Mouse (Mus musculus): ENCODE data around the gene Dock4. TPM values are rescaled to one million over a fixed set of nuclear protein-coding genes. Genes with fewer than 3 reads are reported as not detected.

Gene Dock4
- total RNA-seq, 2 experiments from 2014 or later, result 14.0 to 16.3 TPM

DNA sequence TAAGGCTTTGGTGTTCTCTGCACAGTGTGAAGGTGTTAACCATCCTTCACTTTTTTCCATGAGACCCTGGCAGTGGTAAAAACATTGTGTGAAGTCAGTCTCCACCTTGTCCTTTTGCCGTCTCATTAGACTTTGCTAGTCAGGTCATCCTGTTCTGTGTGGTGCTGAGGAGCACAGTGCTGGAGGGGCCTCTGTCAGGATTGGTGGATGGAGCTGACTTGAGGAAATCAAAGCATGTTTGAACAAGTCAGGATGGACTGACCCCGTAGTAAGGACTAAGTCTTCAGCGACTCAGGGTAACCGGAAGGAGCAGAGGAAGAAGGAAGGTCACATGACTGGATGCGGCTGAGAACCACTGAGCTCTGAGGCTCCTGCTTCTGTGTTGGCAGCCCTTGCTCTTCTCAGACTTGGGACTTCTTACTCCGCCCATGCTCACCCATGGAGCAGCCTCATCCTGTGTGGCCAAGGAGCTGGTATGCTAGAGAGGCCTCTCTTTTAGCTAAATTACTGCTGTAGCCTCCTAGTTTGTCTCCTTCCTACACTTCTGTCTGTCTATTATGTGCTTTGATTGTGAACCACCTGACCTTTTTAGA is 14.0 kb downstream of the Dock4 start:
- no peak for DNase-seq (ENCODE audit: low spot score in 2 of 2)

GRCm38 (mm10) chr12:40462693-40463235 is 17.0 kb downstream of the Dock4 start:
- no peak for DNase-seq (ENCODE audit: low spot score in 2 of 2)

- no peak for DNase-seq (ENCODE audit: low spot score in 2 of 2)
Observed at GRCm38 (mm10) chr12:40463828-40464227, 18.1 kb downstream of the Dock4 start.

DNA sequence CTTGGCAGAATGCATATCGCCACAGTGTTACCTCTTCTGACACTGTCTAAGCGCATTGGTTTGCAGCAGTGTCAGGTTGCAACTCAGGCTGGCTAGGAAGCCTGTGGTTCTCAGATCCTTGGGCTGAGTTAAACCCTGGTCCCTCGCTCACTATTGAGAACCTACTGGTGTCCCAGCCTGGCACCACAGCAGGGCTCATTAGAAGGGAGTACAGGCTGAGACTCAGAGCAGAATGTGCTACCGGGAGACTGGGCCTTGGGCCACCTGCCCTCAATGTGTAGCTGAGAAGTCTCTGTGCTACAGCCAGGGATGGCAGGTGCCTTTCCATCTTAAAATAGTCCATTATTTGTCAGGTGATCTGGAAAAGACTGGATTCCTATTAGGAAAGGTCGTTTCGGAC is 18.5 kb downstream of the Dock4 start:
- no peak for DNase-seq (ENCODE audit: low spot score in 2 of 2)

- no peak for DNase-seq (ENCODE audit: low spot score in 2 of 2)
Observed at GRCm38 (mm10) chr12:40468235-40468634, 22.5 kb downstream of the Dock4 start.

DNA sequence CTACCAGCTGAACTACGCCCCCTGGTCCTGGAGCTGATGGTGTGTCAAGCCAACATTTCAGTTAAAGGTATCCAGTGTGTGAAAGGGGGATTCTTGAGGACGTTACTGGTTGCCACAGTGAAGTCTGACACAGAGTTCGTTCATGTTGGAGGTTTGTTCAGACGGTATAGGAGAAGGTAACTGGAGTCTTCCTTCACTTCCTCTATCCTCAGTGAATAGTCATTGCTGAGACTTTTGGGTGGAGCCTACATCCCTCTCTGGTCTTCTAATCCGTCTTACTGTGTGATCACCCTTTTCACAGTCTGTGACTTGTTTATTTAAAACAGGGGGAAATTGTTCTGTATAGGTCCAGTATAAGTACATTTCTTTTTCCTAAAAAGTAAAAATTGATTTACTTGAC is 23.3 kb downstream of the Dock4 start:
- no peak for DNase-seq (ENCODE audit: low spot score in 2 of 2)

GRCm38 (mm10) chr12:40471649-40472399 is 26.1 kb downstream of the Dock4 start:
- DNase-seq (ENCODE audit: low spot score in 2 of 2), result no peak

GRCm38 (mm10) chr12:40473709-40474108 is 28.0 kb downstream of the Dock4 start:
- no peak for DNase-seq (ENCODE audit: low spot score in 2 of 2)

- peak in 1 of 2 experiments; percentile 29 for DNase-seq (ENCODE audit: low spot score in 2 of 2)
Observed at GRCm38 (mm10) chr12:40477621-40478452, 32.1 kb downstream of the Dock4 start.

GRCm38 (mm10) chr12:40484224-40484623 is 38.5 kb downstream of the Dock4 start:
- no peak for DNase-seq (ENCODE audit: low spot score in 2 of 2)

GRCm38 (mm10) chr12:40485210-40485609 is 39.5 kb downstream of the Dock4 start:
- DNase-seq (ENCODE audit: low spot score in 2 of 2), result no peak

- DNase-seq (ENCODE audit: low spot score in 2 of 2), result no peak
Observed at GRCm38 (mm10) chr12:40486047-40486837, 40.5 kb downstream of the Dock4 start.

GRCm38 (mm10) chr12:40496387-40496786 is 50.6 kb downstream of the Dock4 start:
- no peak for DNase-seq (ENCODE audit: low spot score in 2 of 2)

DNA sequence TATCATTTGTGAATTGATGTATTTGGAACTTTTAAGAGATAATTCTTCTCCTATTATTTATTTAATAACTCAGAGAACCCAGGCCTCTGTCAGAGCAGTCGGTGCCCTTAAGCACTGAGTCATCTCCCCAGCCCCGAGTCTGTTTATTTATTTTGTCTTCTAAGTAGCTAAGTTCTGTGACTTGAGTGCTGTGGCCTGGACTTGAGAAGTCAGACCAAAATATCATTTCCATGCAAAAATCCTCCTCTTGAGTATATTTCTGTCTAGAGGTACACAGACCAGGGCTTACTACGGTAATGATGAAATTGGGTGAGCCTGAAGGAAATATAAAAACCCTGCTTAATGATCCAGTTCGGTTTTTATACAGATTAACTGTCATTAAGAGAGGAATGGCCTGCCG is 52.1 kb downstream of the Dock4 start:
- no peak for DNase-seq (ENCODE audit: low spot score in 2 of 2)

- DNase-seq (ENCODE audit: low spot score in 2 of 2), result no peak
Observed at GRCm38 (mm10) chr12:40498250-40498671, 52.5 kb downstream of the Dock4 start.

DNA sequence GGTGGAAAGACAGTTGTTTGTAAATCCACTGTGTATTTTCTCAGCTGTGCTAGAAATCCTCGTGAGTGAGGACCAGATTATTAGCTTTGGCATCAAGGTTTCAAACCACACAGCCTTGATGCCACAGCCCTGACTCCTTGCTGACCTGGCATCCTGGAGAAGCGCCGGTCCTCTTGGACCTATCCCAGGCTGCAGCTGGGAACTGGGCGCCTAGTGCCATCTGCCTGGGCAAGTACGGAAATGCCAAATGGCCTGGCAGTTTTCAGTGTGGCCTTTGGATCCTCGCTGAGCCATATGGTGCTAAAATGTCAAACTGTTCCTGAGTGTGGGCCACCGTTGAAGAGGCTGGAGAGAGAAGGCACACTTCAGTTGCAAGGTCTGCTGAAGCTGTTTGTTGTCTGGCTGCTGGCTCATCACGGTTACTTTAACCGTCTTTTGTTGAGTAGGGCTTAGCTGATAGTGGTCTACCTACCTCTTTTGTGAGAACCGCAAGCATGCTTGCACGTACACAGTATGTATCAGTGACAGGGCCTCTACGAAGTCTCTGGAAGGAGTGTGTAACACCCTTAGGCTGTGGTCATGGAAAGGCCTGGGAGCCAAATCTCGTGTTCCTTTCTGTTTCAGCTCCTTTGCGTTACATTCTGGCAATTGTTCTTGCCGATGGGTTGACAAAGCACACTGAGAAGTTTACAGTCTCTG is 53.3 kb downstream of the Dock4 start:
- DNase-seq (ENCODE audit: low spot score in 2 of 2), result peak in 1 of 2 experiments; percentile 27

DNA sequence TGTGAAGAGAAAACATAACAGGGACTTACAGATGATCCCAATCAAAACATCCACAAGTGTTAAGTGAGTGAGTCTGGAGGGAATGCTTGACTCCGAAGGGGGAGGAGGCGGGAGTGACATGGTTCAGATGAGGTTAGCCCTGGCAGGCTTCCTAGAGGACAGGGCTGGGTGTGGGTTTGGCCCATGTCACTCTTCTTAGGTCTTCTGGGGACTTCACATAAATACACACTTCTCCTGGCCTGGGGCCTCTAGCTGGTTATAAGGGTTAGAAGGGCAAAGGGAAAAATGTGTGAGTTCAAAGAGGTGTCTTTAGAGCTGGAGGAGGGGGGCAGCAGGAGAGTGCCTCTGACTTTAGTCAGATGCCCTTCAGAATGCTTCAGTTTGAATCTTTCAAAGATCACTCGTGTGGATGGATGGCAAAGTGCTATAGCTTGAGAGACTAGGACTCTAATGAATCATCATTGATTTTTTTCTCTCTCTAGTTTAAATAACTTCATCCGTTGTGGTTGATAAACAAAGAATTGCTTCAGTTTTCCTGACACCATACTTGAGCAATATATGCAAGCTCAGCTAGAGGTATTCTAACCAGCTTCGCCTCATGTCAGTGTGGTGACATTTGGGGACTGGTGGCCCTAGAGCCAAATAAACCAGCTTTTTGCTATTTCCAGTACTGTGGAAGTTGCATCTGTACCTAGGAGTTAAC is 54.0 kb downstream of the Dock4 start:
- DNase-seq (ENCODE audit: low spot score in 2 of 2), result no peak

- no peak for DNase-seq (ENCODE audit: low spot score in 2 of 2)
Observed at GRCm38 (mm10) chr12:40501141-40501540, 55.4 kb downstream of the Dock4 start.

GRCm38 (mm10) chr12:40503520-40503919 is 57.8 kb downstream of the Dock4 start:
- no peak for DNase-seq (ENCODE audit: low spot score in 2 of 2)

GRCm38 (mm10) chr12:40504687-40505086 is 58.9 kb downstream of the Dock4 start:
- no peak for DNase-seq (ENCODE audit: low spot score in 2 of 2)
